Mouse (Mus musculus) myocyte (in vitro differentiated cells): ENCODE results near the gene Fam131c. TPM values are rescaled to one million over a fixed set of nuclear protein-coding genes. Genes with fewer than 3 reads are reported as not detected.

Experiments used
- H3K27me3 ChIP-seq: one replicate; pipeline ENCODE4 v1.6.1; 2011; ENCODE audit not compliant: control insufficient read depth, insufficient read depth, insufficient read length
- H3K36me3 ChIP-seq: one replicate; pipeline ENCODE4 v1.6.1; 2011; ENCODE audit not compliant: control insufficient read depth, insufficient read depth
- H3K4me2 ChIP-seq: one replicate; pipeline ENCODE4 v1.6.1; 2011; ENCODE audit warnings: low read depth, control low read depth
- H3K4me3 ChIP-seq: one replicate; pipeline ENCODE4 v1.5.1; 2011; ENCODE audit warnings: mild to moderate bottlenecking, control low read depth, moderate library complexity
- H3K79me2 ChIP-seq: one replicate; pipeline ENCODE4 v1.6.1; 2011; ENCODE audit not compliant: control insufficient read depth, insufficient read depth
- H3ac ChIP-seq: one replicate; pipeline ENCODE4 v1.6.1; 2011; ENCODE audit not compliant: control insufficient read depth, insufficient read length
- CEBPB ChIP-seq: IDR thresholded peaks from 2 replicates; pipeline ENCODE4 v1.6.1; 2011; ENCODE audit warnings: mild to moderate bottlenecking, moderate library complexity; ENCODE audit not compliant: poor library complexity, insufficient read depth, severe bottlenecking
- E2F4 ChIP-seq: IDR thresholded peaks from one replicate; pipeline ENCODE4 v1.6.1; 2011; ENCODE audit warnings: mild to moderate bottlenecking, control low read depth, moderate library complexity; ENCODE audit not compliant: insufficient read depth
- MAX ChIP-seq: IDR thresholded peaks from one replicate; pipeline ENCODE4 v1.6.1; 2011; ENCODE audit warnings: low read depth, mild to moderate bottlenecking, control low read depth
- MYOD1 ChIP-seq, 3 experiments: IDR thresholded peaks; one replicate each; pipeline ENCODE4 v1.6.1; 2011; ENCODE audit warnings: control low read depth in 2 of 3, low read depth in 2 of 3, mild to moderate bottlenecking in 2 of 3, moderate library complexity in 1 of 3; ENCODE audit not compliant: insufficient read length in 2 of 3, control insufficient read depth in 1 of 3
- MYOG ChIP-seq, 3 experiments: IDR thresholded peaks; one replicate each; pipeline ENCODE4 v1.6.1; 2011; ENCODE audit warnings: control low read depth in 2 of 3, low read depth in 2 of 3, mild to moderate bottlenecking in 2 of 3; ENCODE audit not compliant: insufficient read length in 2 of 3, control insufficient read depth in 1 of 3, insufficient read depth in 1 of 3
- POLR2A ChIP-seq: IDR thresholded peaks from one replicate; pipeline ENCODE4 v1.6.1; 2011; ENCODE audit warnings: low read depth, mild to moderate bottlenecking, control low read depth, moderate library complexity; ENCODE audit not compliant: insufficient read length
- POLR2AphosphoS2 ChIP-seq: IDR thresholded peaks from one replicate; pipeline ENCODE4 v1.6.1; 2011; ENCODE audit warnings: low read depth, control low read depth; ENCODE audit not compliant: insufficient read length
- REST ChIP-seq: IDR thresholded peaks from one replicate; pipeline ENCODE4 v1.6.1; 2011; ENCODE audit warnings: mild to moderate bottlenecking, control low read depth, moderate library complexity; ENCODE audit not compliant: insufficient read depth, insufficient read length
- SRF ChIP-seq: IDR thresholded peaks from one replicate; pipeline ENCODE4 v1.6.1; 2011; ENCODE audit warnings: low read depth; ENCODE audit not compliant: control insufficient read depth, insufficient read length
- TCF12 ChIP-seq: IDR thresholded peaks from one replicate; pipeline ENCODE4 v1.6.1; 2011; ENCODE audit warnings: mild to moderate bottlenecking, control low read depth; ENCODE audit not compliant: poor library complexity, insufficient read depth, severe bottlenecking
- TCF3 ChIP-seq: IDR thresholded peaks from one replicate; pipeline ENCODE4 v1.6.1; 2011; ENCODE audit warnings: low read depth, control low read depth; ENCODE audit not compliant: insufficient read length
- USF1 ChIP-seq: IDR thresholded peaks from one replicate; pipeline ENCODE4 v1.6.1; 2011; ENCODE audit warnings: low read depth, mild to moderate bottlenecking, control low read depth, moderate library complexity
- polyA plus RNA-seq: library from polyadenylated mRNA; unstranded; fragments of >200 nt; fragmentation: generic; extraction: Trizol; gene quantifications from one replicate; pipeline ENCODE4 v1.2.1, GENCODE M21; 2012; ENCODE audit warnings: missing spikeins

Gene Fam131c
- polyA plus RNA-seq, 1 experiment: 0.77 TPM

GRCm38 (mm10) chr4:141411430-141411992 lies 43.5 kb downstream of the Fam131c start:
- no peak for TF ChIP-seq TCF12
- no peak for TF ChIP-seq SRF
- TF ChIP-seq CEBPB: no peak
- TF ChIP-seq POLR2A: no peak
- no peak for TF ChIP-seq REST
- no peak for TF ChIP-seq MYOG (IDR thresholded peaks at IDR 0.05; ENCODE audit: control insufficient read depth in 1 of 3, insufficient read depth in 1 of 3, insufficient read length in 2 of 3, low read depth in 2 of 3)
- no peak for TF ChIP-seq E2F4
- no peak for TF ChIP-seq MYOD1 (IDR thresholded peaks at IDR 0.05; ENCODE audit: control insufficient read depth in 1 of 3, insufficient read length in 2 of 3, low read depth in 2 of 3)
- Histone ChIP-seq H3K4me3 (no peak overlapping the region), H3K79me2 (no peaks in the 10 kb centered on the region), H3K36me3 (no peaks in the 10 kb centered on the region), H3K4me2 (no peak overlapping the region), H3K27me3 (no peaks in the 10 kb centered on the region), H3ac (no peak overlapping the region)

DNA sequence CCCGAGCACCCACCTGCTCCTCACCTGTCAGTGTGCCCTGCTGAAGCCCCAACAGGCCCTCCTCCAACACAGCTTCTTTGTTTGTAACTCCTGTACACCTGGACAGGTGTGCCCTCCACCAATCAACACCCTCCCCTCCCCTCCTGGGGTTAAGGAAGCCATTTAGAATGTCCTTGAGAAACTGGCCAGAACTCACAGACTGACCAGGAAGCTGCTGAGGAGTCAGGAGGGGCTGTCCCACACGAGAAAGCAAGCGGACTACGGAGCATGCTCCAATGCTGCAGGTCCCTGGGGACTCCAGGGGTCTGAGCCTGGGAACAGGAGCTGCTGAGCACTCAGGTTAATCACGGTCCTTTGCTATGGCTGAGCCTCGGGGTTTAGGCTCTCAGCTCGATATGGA lies 47.9 kb downstream of the Fam131c start, which contains the start of gene Clcnkb:
TSS of gene Clcnkb (minus strand) at position 91 of the 400 bp plus-strand sequence.
- Histone ChIP-seq H3K27me3 (no peaks in the 10 kb centered on the region), H3K36me3 (no peaks in the 10 kb centered on the region), H3ac (no peak within 1 kb of the TSS), H3K4me3 (no peak within 1 kb of the TSS), H3K4me2 (no peak within 1 kb of the TSS), H3K79me2 (no peaks in the 10 kb centered on the region)
- TF ChIP-seq TCF12 (no peak), E2F4 (no peak), MAX (no peak), REST (no peak), MYOG (IDR thresholded peaks at IDR 0.05; ENCODE audit: control insufficient read depth in 1 of 3, insufficient read depth in 1 of 3, insufficient read length in 2 of 3, low read depth in 2 of 3) (no peak), POLR2AphosphoS2 (no peak), CEBPB (no peak), POLR2A (no peak), MYOD1 (IDR thresholded peaks at IDR 0.05; ENCODE audit: control insufficient read depth in 1 of 3, insufficient read length in 2 of 3, low read depth in 2 of 3) (no peak), SRF (no peak), TCF3 (no peak), USF1 (no peak)

DNA sequence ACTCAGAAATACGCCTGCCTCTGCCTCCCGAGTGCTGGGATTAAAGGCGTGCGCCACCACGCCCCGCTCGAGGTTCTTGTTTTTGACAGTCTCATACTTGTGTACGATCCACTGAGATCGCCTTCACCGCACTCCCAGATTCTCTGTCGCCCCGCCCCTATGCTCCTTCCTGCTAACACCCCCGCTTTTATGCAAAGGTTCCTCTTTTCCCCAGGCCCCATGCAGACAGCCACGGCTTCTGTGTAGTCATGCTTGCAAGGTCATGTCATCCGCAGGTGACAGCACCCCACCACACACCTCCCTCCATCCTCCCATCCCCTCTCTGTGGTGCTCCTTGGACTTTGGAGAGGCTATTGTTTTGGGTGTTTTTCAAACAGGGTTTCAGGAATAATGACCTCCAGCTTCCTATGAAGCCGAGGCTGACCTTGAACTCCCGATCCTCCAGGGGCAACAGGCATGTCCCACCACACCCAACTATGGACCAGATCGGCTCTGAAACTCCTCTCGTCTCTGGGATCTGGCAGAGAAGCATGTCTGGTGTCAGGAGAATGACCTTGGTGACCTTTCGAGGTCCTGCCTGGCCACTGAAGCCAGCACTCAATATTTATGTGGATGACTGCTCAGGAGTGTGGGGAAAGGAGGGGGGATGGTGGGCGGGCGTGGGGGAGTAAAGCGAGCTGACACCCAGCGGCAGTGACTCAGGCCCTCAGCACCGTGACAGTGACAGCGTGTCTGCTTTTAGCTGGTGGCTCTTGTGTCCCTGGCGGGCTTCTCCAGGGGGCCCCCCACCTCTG lies 51.6 kb downstream of the Fam131c start:
- H3K36me3 ChIP-seq: no peaks in the 10 kb centered on the region
- peak overlapping the region; percentile 27 for H3K4me2 ChIP-seq
- no peaks in the 10 kb centered on the region for H3K27me3 ChIP-seq
- no peak overlapping the region for H3K4me3 ChIP-seq
- TF ChIP-seq E2F4 (no peak), TCF3 (no peak), MAX (no peak), CEBPB (no peak), POLR2A (no peak), MYOD1 (IDR thresholded peaks at IDR 0.05; ENCODE audit: control insufficient read depth in 1 of 3, insufficient read length in 2 of 3, low read depth in 2 of 3) (peak in 1 of 3 experiments; percentile 6), SRF (no peak), MYOG (IDR thresholded peaks at IDR 0.05; ENCODE audit: control insufficient read depth in 1 of 3, insufficient read depth in 1 of 3, insufficient read length in 2 of 3, low read depth in 2 of 3) (peak in 1 of 3 experiments; percentile 1), USF1 (no peak), REST (no peak), TCF12 (no peak), POLR2AphosphoS2 (no peak)
- H3K79me2 ChIP-seq: no peaks in the 10 kb centered on the region
- H3ac ChIP-seq: no peak overlapping the region

GRCm38 (mm10) chr4:141420192-141420829 lies 52.3 kb downstream of the Fam131c start, which contains the start of gene Hspb7:
TSS of gene Hspb7 (plus strand) at chr4:141420779.
- Histone ChIP-seq H3ac (no peak within 1 kb of the TSS), H3K4me3 (peak within 1 kb of the TSS; percentile 8)
- TF ChIP-seq POLR2AphosphoS2 (no peak), MYOD1 (IDR thresholded peaks at IDR 0.05; ENCODE audit: control insufficient read depth in 1 of 3, insufficient read length in 2 of 3, low read depth in 2 of 3) (peak in 1 of 3 experiments; percentile 10)

DNA sequence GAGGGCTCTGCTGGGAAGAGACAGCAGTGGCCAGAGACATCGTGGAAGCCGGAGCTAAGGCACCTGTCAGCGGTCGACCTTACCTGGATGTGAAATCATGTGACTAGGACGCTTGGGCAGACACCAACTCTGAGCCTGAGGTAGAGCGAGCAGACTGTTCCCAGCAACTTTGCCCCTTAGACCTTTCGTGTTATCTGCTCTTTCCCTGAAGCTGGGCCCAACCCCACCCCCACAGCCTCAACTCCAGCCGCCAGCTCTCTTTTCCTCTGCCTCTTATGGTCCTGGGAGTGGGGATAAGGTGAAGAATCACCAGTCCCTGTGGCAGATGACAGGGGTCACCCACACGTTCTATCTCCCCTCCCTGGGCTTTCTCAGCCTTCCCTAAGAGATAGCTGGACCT lies 52.9 kb downstream of the Fam131c start:
- no peak overlapping the region for H3K4me3 ChIP-seq
- TF ChIP-seq POLR2AphosphoS2 (no peak), SRF (no peak), MYOD1 (IDR thresholded peaks at IDR 0.05; ENCODE audit: control insufficient read depth in 1 of 3, insufficient read length in 2 of 3, low read depth in 2 of 3) (no peak), REST (no peak), E2F4 (no peak), TCF3 (no peak), CEBPB (no peak), POLR2A (no peak), MAX (no peak), TCF12 (no peak), USF1 (no peak), MYOG (IDR thresholded peaks at IDR 0.05; ENCODE audit: control insufficient read depth in 1 of 3, insufficient read depth in 1 of 3, insufficient read length in 2 of 3, low read depth in 2 of 3) (no peak)
- no peak overlapping the region for H3K4me2 ChIP-seq

More at GRCm38 (mm10) chr4:141420192-141420829, 52.3 kb downstream of the Fam131c start, which contains the start of gene Hspb7:
- Histone ChIP-seq H3K4me2 (peak within 1 kb of the TSS; percentile 48), H3K79me2 (no peaks in the 10 kb centered on the region), H3K36me3 (no peaks in the 10 kb centered on the region), H3K27me3 (no peaks in the 10 kb centered on the region)

More for the DNA sequence above, 52.9 kb downstream of the Fam131c start:
- no peaks in the 10 kb centered on the region for H3K79me2 ChIP-seq
- H3ac ChIP-seq: no peak overlapping the region
- no peaks in the 10 kb centered on the region for H3K27me3 ChIP-seq
- H3K36me3 ChIP-seq: no peaks in the 10 kb centered on the region
